Mouse (Mus musculus): ENCODE data around the gene Hacd2.

DNA sequence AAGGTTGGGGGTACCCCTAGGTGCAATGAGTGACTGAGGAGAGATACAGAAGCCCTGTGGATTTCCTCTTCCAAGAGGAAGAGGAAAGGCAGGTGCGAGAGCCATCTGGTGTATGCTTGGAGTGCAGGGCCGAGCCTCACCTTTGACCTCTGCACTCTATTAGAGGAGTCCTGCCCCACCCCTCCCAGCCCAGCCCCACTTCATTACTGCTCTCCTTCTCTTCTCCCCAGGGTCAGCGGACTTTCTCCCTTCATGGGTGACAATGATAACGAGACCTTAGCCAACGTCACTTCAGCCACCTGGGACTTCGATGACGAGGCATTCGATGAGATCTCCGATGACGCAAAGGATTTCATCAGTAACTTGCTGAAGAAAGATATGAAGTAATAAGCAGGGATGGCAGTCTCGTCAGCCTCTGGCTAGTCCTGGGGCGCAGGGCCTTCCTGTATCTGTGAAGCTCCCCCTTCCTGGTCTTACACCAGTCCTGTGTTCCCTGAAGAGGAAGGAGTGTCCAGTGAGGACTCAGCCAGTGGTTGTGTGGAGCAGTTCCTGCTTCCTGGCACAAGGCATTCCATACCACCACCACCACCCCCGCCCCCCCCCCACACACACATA is 35.9 kb upstream of the Hacd2 start:
- TF ChIP-seq POLR2A (IDR thresholded peaks at IDR 0.05; ENCODE audit: insufficient read length, low read depth) (no peak), MAX (IDR thresholded peaks at IDR 0.05; ENCODE audit: low read depth) (no peak), TCF12 (IDR thresholded peaks at IDR 0.05; ENCODE audit: insufficient read depth, poor library complexity, severe bottlenecking) (no peak)
